Mouse (Mus musculus) CH12.LX (cell line): ENCODE results near the gene Man1a. TPM values are rescaled to one million over a fixed set of nuclear protein-coding genes. Genes with fewer than 3 reads are reported as not detected.

Experiments used
- DNase-seq: peaks from one replicate; pipeline ENCODE4 v3.0.0-alpha.2; 2013; ENCODE audit errors: extremely low read depth
- H3K27ac ChIP-seq: 2 replicates; pipeline ENCODE4 v1.5.1; 2012; ENCODE audit warnings: low read depth, mild to moderate bottlenecking, control low read depth, moderate library complexity; ENCODE audit not compliant: insufficient read depth
- H3K27me3 ChIP-seq: replicated peaks from 2 replicates; pipeline ENCODE3; 2012; ENCODE audit warnings: inconsistent platforms
- H3K36me3 ChIP-seq, 2 experiments: replicated peaks in 1 of 2; 2 replicates each; pipeline versions ENCODE3 to v1.6.1; 2012; ENCODE audit warnings: inconsistent platforms in 1 of 2, low read length in 1 of 2, mild to moderate bottlenecking in 1 of 2, mixed read lengths in 1 of 2, moderate library complexity in 1 of 2; ENCODE audit not compliant: control insufficient read depth in 1 of 2, insufficient read depth in 1 of 2
- H3K4me1 ChIP-seq, 2 experiments: 2 replicates each; pipeline ENCODE4 v1.6.1; 2012; ENCODE audit warnings: inconsistent platforms in 1 of 2, moderate library complexity in 1 of 2; ENCODE audit not compliant: insufficient read depth in 2 of 2, control insufficient read depth in 1 of 2
- H3K4me2 ChIP-seq: 2 replicates; pipeline ENCODE4 v1.6.1; 2012; ENCODE audit warnings: low read depth, mild to moderate bottlenecking, control low read depth; ENCODE audit not compliant: poor library complexity, insufficient read depth, severe bottlenecking
- H3K4me3 ChIP-seq, 3 experiments: fragments of 150-350 bp in 1 of 3; sonication (generic) in 1 of 3; replicated peaks in 1 of 3; 2 replicates each; pipeline versions ENCODE3 to v1.5.1; 2011 to 2012; ENCODE audit warnings: low read depth in 2 of 3, low read length in 2 of 3, mild to moderate bottlenecking in 2 of 3, moderate library complexity in 2 of 3, control low read depth in 1 of 3, improper control_type of control experiment in 1 of 3, inconsistent platforms in 1 of 3, mixed read lengths in 1 of 3; ENCODE audit not compliant: poor library complexity in 1 of 3
- H3K79me2 ChIP-seq: replicated peaks from 2 replicates; pipeline ENCODE4 v1.6.1; 2012; ENCODE audit warnings: mild to moderate bottlenecking, moderate library complexity; ENCODE audit not compliant: control insufficient read depth, poor library complexity, insufficient read depth, severe bottlenecking; ENCODE audit errors: extremely low read depth
- H3K9ac ChIP-seq: 2 replicates; pipeline ENCODE4 v1.6.1; 2012; ENCODE audit warnings: low read depth, mild to moderate bottlenecking, control low read depth, moderate library complexity; ENCODE audit not compliant: insufficient read depth
- H3K9me3 ChIP-seq: replicated peaks from 2 replicates; pipeline ENCODE3; 2012; ENCODE audit warnings: low read length, inconsistent platforms, mixed read lengths
- CHD1 ChIP-seq: IDR thresholded peaks from 2 replicates; pipeline ENCODE4 v1.6.1; 2012; ENCODE audit warnings: low read depth, low read length, improper control_type of control experiment, inconsistent platforms
- E2F4 ChIP-seq: IDR thresholded peaks from 2 replicates; pipeline ENCODE4 v1.6.1; 2011; ENCODE audit warnings: low read depth, low read length, improper control_type of control experiment; ENCODE audit not compliant: insufficient replicate concordance
- ELF1 ChIP-seq: IDR thresholded peaks from 2 replicates; pipeline ENCODE4 v1.6.1; 2014; ENCODE audit warnings: low read depth, mild to moderate bottlenecking, inconsistent platforms, low read length, improper control_type of control experiment
- GABPA ChIP-seq: IDR thresholded peaks from 2 replicates; pipeline ENCODE4 v1.6.1; 2012; ENCODE audit warnings: low read depth, low read length, improper control_type of control experiment, inconsistent platforms; ENCODE audit not compliant: insufficient replicate concordance
- IRF4 ChIP-seq: IDR thresholded peaks from 2 replicates; pipeline ENCODE4 v1.6.1; 2014; ENCODE audit warnings: low read depth, mild to moderate bottlenecking, inconsistent platforms, low read length, improper control_type of control experiment
- JUN ChIP-seq: IDR thresholded peaks from 2 replicates; pipeline ENCODE4 v1.6.1; 2011; ENCODE audit warnings: low read depth, mild to moderate bottlenecking, low read length, improper control_type of control experiment, moderate library complexity; ENCODE audit not compliant: insufficient read depth
- JUND ChIP-seq: conservative IDR thresholded peaks from 2 replicates; pipeline ENCODE4 v1.6.1; 2011; ENCODE audit warnings: low read depth, low read length, improper control_type of control experiment
- KAT2A ChIP-seq: IDR thresholded peaks from 2 replicates; pipeline ENCODE4 v1.6.1; 2012; ENCODE audit warnings: low read length, improper control_type of control experiment, inconsistent platforms; ENCODE audit not compliant: insufficient replicate concordance
- MAZ ChIP-seq: IDR thresholded peaks from 2 replicates; pipeline ENCODE4 v1.6.1; 2012; ENCODE audit warnings: low read depth, mild to moderate bottlenecking, inconsistent platforms, low read length, improper control_type of control experiment, moderate library complexity
- MEF2A ChIP-seq: IDR thresholded peaks from 2 replicates; pipeline ENCODE4 v1.6.1; 2014; ENCODE audit warnings: low read depth, mild to moderate bottlenecking, inconsistent platforms, low read length, improper control_type of control experiment, borderline replicate concordance
- NELFE ChIP-seq: IDR thresholded peaks from 2 replicates; pipeline ENCODE4 v1.6.1; 2011; ENCODE audit warnings: low read depth, low read length, improper control_type of control experiment
- POLR2AphosphoS2 ChIP-seq: IDR thresholded peaks from 2 replicates; pipeline ENCODE4 v1.6.1; 2011; ENCODE audit warnings: low read depth, low read length, improper control_type of control experiment
- RAD21 ChIP-seq: IDR thresholded peaks from 2 replicates; pipeline ENCODE4 v1.6.1; 2011; ENCODE audit warnings: low read depth, mild to moderate bottlenecking, low read length, improper control_type of control experiment, moderate library complexity
- TCF12 ChIP-seq: IDR thresholded peaks from 2 replicates; pipeline ENCODE4 v1.6.1; 2014; ENCODE audit warnings: low read depth, mild to moderate bottlenecking, inconsistent platforms, low read length, improper control_type of control experiment
- UBTF ChIP-seq: IDR thresholded peaks from 2 replicates; pipeline ENCODE4 v1.6.1; 2012; ENCODE audit warnings: low read depth, mild to moderate bottlenecking, inconsistent platforms, low read length, improper control_type of control experiment, moderate library complexity
- ZC3H11A ChIP-seq: IDR thresholded peaks from 2 replicates; pipeline ENCODE4 v1.6.1; 2012; ENCODE audit warnings: low read depth, mild to moderate bottlenecking, inconsistent platforms, low read length, improper control_type of control experiment
- ZKSCAN1 ChIP-seq: IDR thresholded peaks from 2 replicates; pipeline ENCODE4 v1.6.1; 2012; ENCODE audit warnings: low read depth, inconsistent platforms, low read length, improper control_type of control experiment, borderline replicate concordance
- ZMIZ1 ChIP-seq: IDR thresholded peaks from 2 replicates; pipeline ENCODE4 v1.6.1; 2012; ENCODE audit warnings: low read depth, mild to moderate bottlenecking, inconsistent platforms, low read length, improper control_type of control experiment
- ZNF384 ChIP-seq: IDR thresholded peaks from 2 replicates; pipeline ENCODE4 v1.6.1; 2012; ENCODE audit warnings: low read depth, low read length, improper control_type of control experiment, inconsistent platforms
- dilution Hi-C: fragments of 300-500 bp; cut with MboI; formaldehyde crosslinking; loops from 2 replicates; pipeline ENCODE4 v1.14.3; 2020; ENCODE audit warnings: low sequenced_read_pairs; ENCODE audit not compliant: extremely low pct_unique_long_range_greater_than_20kb, extremely low pct_ligation_motif_present
- in situ Hi-C: fragments of 300-500 bp; cut with MboI; formaldehyde crosslinking; loops from 3 replicates; pipeline ENCODE4 v1.14.3; 2019; ENCODE audit warnings: low sequenced_read_pairs, low pct_ligation_motif_present, low pct_unique_long_range_greater_than_20kb, mixed read lengths
- polyA plus RNA-seq: library from polyadenylated mRNA; unstranded; fragments of >175 nt; gene quantifications from 2 replicates; pipeline ENCODE4 v1.2.1, GENCODE M21; 2012; ENCODE audit warnings: low read depth; ENCODE audit not compliant: insufficient read length
- total RNA-seq, 2 experiments: library from RNA; depleted of rRNA; stranded (reverse); fragments of 300-350 nt in 1 of 2; fragments of >200 nt in 1 of 2; gene quantifications; 2 replicates each; pipeline ENCODE4 v1.2.3; 2012 to 2014

The Man1a gene
- total and polyA plus RNA-seq, 3 experiments: 104 to 211 (median 191) TPM

GRCm38 (mm10) chr10:53941597-53941996 is 134.8 kb downstream of the Man1a start:
- H3K4me1 ChIP-seq: peaks cover 3 to 24% of the 10 kb centered on the region in 2 experiments; a peak in 3 of 4 replicates
- no peak for DNase-seq
- dilution Hi-C loops: no loop called here
- in situ Hi-C loops: no loop called here
- H3K36me3 ChIP-seq: peaks cover 20 to 60% of the 10 kb centered on the region in 2 experiments
- H3K4me2 ChIP-seq: no peak overlapping the region
- H3K27me3 ChIP-seq: no peaks in the 10 kb centered on the region
- H3K9ac ChIP-seq: no peak overlapping the region
- H3K27ac ChIP-seq: no peak overlapping the region
- peaks cover 9% of the 10 kb centered on the region for H3K79me2 ChIP-seq
- H3K4me3 ChIP-seq: no peak overlapping the region
- no peaks in the 10 kb centered on the region for H3K9me3 ChIP-seq
- TF ChIP-seq IRF4: no peak
- no peak for TF ChIP-seq MEF2A
- no peak for TF ChIP-seq POLR2AphosphoS2
- no peak for TF ChIP-seq ZNF384
- TF ChIP-seq E2F4: no peak
- no peak for TF ChIP-seq ZMIZ1
- no peak for TF ChIP-seq ZC3H11A
- no peak for TF ChIP-seq ZKSCAN1
- no peak for TF ChIP-seq TCF12
- no peak for TF ChIP-seq RAD21
- no peak for TF ChIP-seq JUND
- no peak for TF ChIP-seq UBTF
- TF ChIP-seq NELFE: no peak
- TF ChIP-seq GABPA: no peak
- no peak for TF ChIP-seq JUN
- TF ChIP-seq CHD1: no peak
- TF ChIP-seq, all 38 proteins: peak for 0

GRCm38 (mm10) chr10:53938199-53938598 is 138.2 kb downstream of the Man1a start:
- no peak overlapping the region for H3K9ac ChIP-seq
- H3K9me3 ChIP-seq: no peaks in the 10 kb centered on the region
- TF ChIP-seq NELFE (no peak), MEF2A (no peak), MAZ (no peak), KAT2A (no peak), POLR2AphosphoS2 (no peak), CHD1 (no peak), ELF1 (no peak), ZKSCAN1 (no peak)
- peaks cover 10% of the 10 kb centered on the region for H3K79me2 ChIP-seq
- peaks cover 3 to 21% of the 10 kb centered on the region in 2 experiments; a peak in 3 of 4 replicates for H3K4me1 ChIP-seq
- no peak overlapping the region for H3K4me2 ChIP-seq
- no peaks in the 10 kb centered on the region for H3K27me3 ChIP-seq
- H3K36me3 ChIP-seq: peaks cover 29 to 66% of the 10 kb centered on the region in 2 experiments
- in situ Hi-C loops (no loop called here), dilution Hi-C loops (no loop called here)
- no peak overlapping the region for H3K27ac ChIP-seq
- no peak for DNase-seq
- no peak overlapping the region for H3K4me3 ChIP-seq
